Mouse (Mus musculus): Measurements from ENCODE around the gene Phc2. TPM values are rescaled to one million over a fixed set of nuclear protein-coding genes. Genes with fewer than 3 reads are reported as not detected.
A peak's percentile ranks its signal among the peaks of the same experiment; 100 is the strongest.

Gene Phc2
- total and polyA plus RNA-seq, 3 experiments: 34.3 to 46.3 (median 39.7) TPM

DNA sequence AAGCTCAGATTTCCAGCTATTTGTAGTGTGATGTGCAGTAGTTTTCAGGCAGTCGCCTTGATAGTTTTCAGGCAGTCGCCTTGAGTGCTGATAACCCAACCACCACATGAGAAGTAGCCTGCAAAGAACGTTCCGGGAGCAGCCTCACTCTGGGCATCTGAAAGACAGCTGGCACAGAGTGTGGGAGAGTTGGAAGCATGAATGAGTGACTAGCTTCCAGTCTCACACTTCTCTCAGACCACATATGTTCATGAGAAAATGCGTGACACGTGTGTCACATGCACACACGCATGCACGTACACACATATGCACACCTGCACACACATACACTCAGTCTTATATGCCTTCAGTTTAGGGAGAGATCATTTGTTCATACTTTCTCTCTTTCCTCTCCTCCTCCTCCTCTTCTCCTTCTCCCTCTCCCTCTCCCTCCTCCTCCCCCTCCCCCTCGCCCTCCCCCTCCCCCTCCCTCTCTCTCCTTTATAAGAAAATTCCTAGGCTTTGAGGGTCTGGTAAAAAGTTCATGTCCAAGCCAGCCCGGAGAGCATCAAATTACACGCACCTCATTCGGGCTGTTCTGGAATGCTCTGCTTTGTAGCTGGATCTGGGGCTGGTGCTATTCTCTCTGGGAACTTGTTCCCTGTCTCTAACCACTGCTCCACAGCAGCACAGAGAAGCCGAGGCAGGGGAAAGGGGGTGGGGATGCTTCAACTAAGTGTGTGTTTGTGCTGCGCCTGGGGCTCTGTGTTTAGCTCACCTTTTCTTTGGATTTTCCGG lies 37.8 kb downstream of the Phc2 start:
- no peak overlapping the region for H3K4me3 ChIP-seq
- TF ChIP-seq CTCF (IDR thresholded peaks at IDR 0.05) (no peak), EP300 (IDR thresholded peaks at IDR 0.05; ENCODE audit: insufficient read depth, low read depth, low read length) (no peak), POLR2A (IDR thresholded peaks at IDR 0.05; ENCODE audit: insufficient read depth, low read depth, low read length) (no peak)
- peaks cover 2% of the 10 kb centered on the region; the same call in 1 of the 2 replicates for H3K4me1 ChIP-seq (ENCODE audit: control insufficient read depth, insufficient read depth, low read length)
- no peaks in the 10 kb centered on the region for H3K27me3 ChIP-seq (ENCODE audit: control insufficient read depth, insufficient read depth, low read length)
- intact Hi-C loops (cut with DNase I): no loop called here
- WGBS: 63% methylated on average over 15 of the region's 15 CpGs
- DNase-seq: no peak
- no peak overlapping the region for H3K9ac ChIP-seq (ENCODE audit: low read depth, low read length)
- no peaks in the 10 kb centered on the region for H3K36me3 ChIP-seq (ENCODE audit: control insufficient read depth, insufficient read depth, low read length)
- H3K79me2 ChIP-seq (replicated peaks; ENCODE audit: control insufficient read depth, insufficient read depth, low read length): no peaks in the 10 kb centered on the region
- no peak overlapping the region for H3K27ac ChIP-seq

GRCm38 (mm10) chr4:128693207-128693606 lies 38.7 kb downstream of the Phc2 start:
- WGBS: 35% methylated on average over 5 of the region's 5 CpGs
- Histone ChIP-seq H3K4me1 (ENCODE audit: control insufficient read depth, insufficient read depth, low read length) (peaks cover 9% of the 10 kb centered on the region), H3K36me3 (ENCODE audit: control insufficient read depth, insufficient read depth, low read length) (no peaks in the 10 kb centered on the region), H3K4me3 (no peak overlapping the region), H3K9ac (ENCODE audit: low read depth, low read length) (no peak overlapping the region), H3K79me2 (replicated peaks; ENCODE audit: control insufficient read depth, insufficient read depth, low read length) (no peaks in the 10 kb centered on the region), H3K27me3 (ENCODE audit: control insufficient read depth, insufficient read depth, low read length) (no peaks in the 10 kb centered on the region), H3K27ac (no peak overlapping the region)
- no peak for DNase-seq
- intact Hi-C loops (cut with DNase I): no loop called here
- no peak for TF ChIP-seq POLR2A (IDR thresholded peaks at IDR 0.05; ENCODE audit: insufficient read depth, low read depth, low read length)
- TF ChIP-seq CTCF (IDR thresholded peaks at IDR 0.05): no peak
- no peak for TF ChIP-seq EP300 (IDR thresholded peaks at IDR 0.05; ENCODE audit: insufficient read depth, low read depth, low read length)

DNA sequence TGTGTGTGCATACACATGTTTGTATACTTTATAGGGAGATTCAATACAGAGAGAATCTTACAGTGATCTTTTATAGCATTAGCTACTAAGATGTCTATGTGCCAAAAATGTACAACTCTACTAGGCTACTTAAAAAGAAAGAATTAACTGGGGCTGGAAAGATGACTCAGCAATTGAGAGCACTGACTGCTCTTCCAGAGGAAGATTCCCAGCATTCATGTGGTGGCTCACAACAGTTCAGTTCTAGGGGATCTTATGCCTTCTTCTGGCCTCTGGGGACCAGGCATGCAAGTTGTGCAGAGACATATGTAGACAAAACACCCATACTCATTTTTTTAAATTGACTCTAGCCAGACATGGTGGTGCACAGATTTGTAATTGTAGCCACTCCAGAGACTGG lies 39.8 kb downstream of the Phc2 start:
- intact Hi-C loops (cut with DNase I): no loop called here

GRCm38 (mm10) chr4:128695149-128695548 lies 40.6 kb downstream of the Phc2 start:
- Histone ChIP-seq H3K27me3 (ENCODE audit: control insufficient read depth, insufficient read depth, low read length) (no peaks in the 10 kb centered on the region), H3K36me3 (ENCODE audit: control insufficient read depth, insufficient read depth, low read length) (no peaks in the 10 kb centered on the region), H3K4me3 (no peak overlapping the region), H3K79me2 (replicated peaks; ENCODE audit: control insufficient read depth, insufficient read depth, low read length) (no peaks in the 10 kb centered on the region), H3K4me1 (ENCODE audit: control insufficient read depth, insufficient read depth, low read length) (peaks cover 12% of the 10 kb centered on the region), H3K27ac (no peak overlapping the region), H3K9ac (ENCODE audit: low read depth, low read length) (no peak overlapping the region)
- TF ChIP-seq POLR2A (IDR thresholded peaks at IDR 0.05; ENCODE audit: insufficient read depth, low read depth, low read length) (no peak), CTCF (IDR thresholded peaks at IDR 0.05) (no peak), EP300 (IDR thresholded peaks at IDR 0.05; ENCODE audit: insufficient read depth, low read depth, low read length) (no peak)
- WGBS: 71% methylated on average over 7 of the region's 7 CpGs
- intact Hi-C loops (cut with DNase I): no loop called here
- DNase-seq: no peak

More for the DNA sequence above, 39.8 kb downstream of the Phc2 start:
- no peak for DNase-seq
- no peaks in the 10 kb centered on the region for H3K27me3 ChIP-seq (ENCODE audit: control insufficient read depth, insufficient read depth, low read length)
- no peaks in the 10 kb centered on the region for H3K36me3 ChIP-seq (ENCODE audit: control insufficient read depth, insufficient read depth, low read length)
- H3K79me2 ChIP-seq (replicated peaks; ENCODE audit: control insufficient read depth, insufficient read depth, low read length): no peaks in the 10 kb centered on the region
- peaks cover 12% of the 10 kb centered on the region for H3K4me1 ChIP-seq (ENCODE audit: control insufficient read depth, insufficient read depth, low read length)
- no peak overlapping the region for H3K9ac ChIP-seq (ENCODE audit: low read depth, low read length)
- H3K27ac ChIP-seq: no peak overlapping the region
- no peak for TF ChIP-seq POLR2A (IDR thresholded peaks at IDR 0.05; ENCODE audit: insufficient read depth, low read depth, low read length)
- no peak for TF ChIP-seq EP300 (IDR thresholded peaks at IDR 0.05; ENCODE audit: insufficient read depth, low read depth, low read length)
- no peak for TF ChIP-seq CTCF (IDR thresholded peaks at IDR 0.05)
- H3K4me3 ChIP-seq: no peak overlapping the region

- Histone ChIP-seq H3K27ac (no peak overlapping the region), H3K36me3 (ENCODE audit: control insufficient read depth, insufficient read depth, low read length) (no peaks in the 10 kb centered on the region), H3K27me3 (ENCODE audit: control insufficient read depth, insufficient read depth, low read length) (no peaks in the 10 kb centered on the region), H3K9ac (ENCODE audit: low read depth, low read length) (no peak overlapping the region), H3K4me1 (ENCODE audit: control insufficient read depth, insufficient read depth, low read length) (peaks cover 12% of the 10 kb centered on the region), H3K79me2 (replicated peaks; ENCODE audit: control insufficient read depth, insufficient read depth, low read length) (no peaks in the 10 kb centered on the region), H3K4me3 (no peak overlapping the region)
- intact Hi-C loops (cut with DNase I): no loop called here
- TF ChIP-seq EP300 (IDR thresholded peaks at IDR 0.05; ENCODE audit: insufficient read depth, low read depth, low read length) (no peak), CTCF (IDR thresholded peaks at IDR 0.05) (no peak)
- peak; percentile 55 to 76 for DNase-seq
- 41% methylated on average over 12 of the region's 12 CpGs for WGBS
Observed at GRCm38 (mm10) chr4:128698011-128698861, 43.7 kb downstream of the Phc2 start.

- no peaks in the 10 kb centered on the region for H3K36me3 ChIP-seq (ENCODE audit: control insufficient read depth, insufficient read depth, low read length)
Observed at GRCm38 (mm10) chr4:128699916-128700315, 45.4 kb downstream of the Phc2 start.

More at GRCm38 (mm10) chr4:128699916-128700315, 45.4 kb downstream of the Phc2 start:
- Histone ChIP-seq H3K9ac (ENCODE audit: low read depth, low read length) (no peak overlapping the region), H3K4me3 (no peak overlapping the region), H3K4me1 (ENCODE audit: control insufficient read depth, insufficient read depth, low read length) (peaks cover 10% of the 10 kb centered on the region), H3K27me3 (ENCODE audit: control insufficient read depth, insufficient read depth, low read length) (no peaks in the 10 kb centered on the region), H3K27ac (no peak overlapping the region), H3K79me2 (replicated peaks; ENCODE audit: control insufficient read depth, insufficient read depth, low read length) (no peaks in the 10 kb centered on the region)
- no peak for DNase-seq
- 95% methylated on average over 4 of the region's 4 CpGs for WGBS
- intact Hi-C loops (cut with DNase I): loop anchor here (5.0 kb wide), 1 partner anchor 83 kb away; the partner anchor contains the start of gene Tlr12
- TF ChIP-seq POLR2A (IDR thresholded peaks at IDR 0.05; ENCODE audit: insufficient read depth, low read depth, low read length): no peak
